Mouse (Mus musculus) myocyte (in vitro differentiated cells): ENCODE data around the gene Afg1l. TPM values are rescaled to one million over a fixed set of nuclear protein-coding genes. Genes with fewer than 3 reads are reported as not detected.

Source experiments
- H3K27me3 ChIP-seq: one replicate; pipeline ENCODE4 v1.6.1; 2011; ENCODE audit not compliant: control insufficient read depth, insufficient read depth, insufficient read length
- H3K36me3 ChIP-seq: one replicate; pipeline ENCODE4 v1.6.1; 2011; ENCODE audit not compliant: control insufficient read depth, insufficient read depth
- H3K4me2 ChIP-seq: one replicate; pipeline ENCODE4 v1.6.1; 2011; ENCODE audit warnings: low read depth, control low read depth
- H3K4me3 ChIP-seq: one replicate; pipeline ENCODE4 v1.5.1; 2011; ENCODE audit warnings: mild to moderate bottlenecking, control low read depth, moderate library complexity
- H3K79me2 ChIP-seq: one replicate; pipeline ENCODE4 v1.6.1; 2011; ENCODE audit not compliant: control insufficient read depth, insufficient read depth
- H3ac ChIP-seq: one replicate; pipeline ENCODE4 v1.6.1; 2011; ENCODE audit not compliant: control insufficient read depth, insufficient read length
- CEBPB ChIP-seq: IDR thresholded peaks from 2 replicates; pipeline ENCODE4 v1.6.1; 2011; ENCODE audit warnings: mild to moderate bottlenecking, moderate library complexity; ENCODE audit not compliant: poor library complexity, insufficient read depth, severe bottlenecking
- E2F4 ChIP-seq: IDR thresholded peaks from one replicate; pipeline ENCODE4 v1.6.1; 2011; ENCODE audit warnings: mild to moderate bottlenecking, control low read depth, moderate library complexity; ENCODE audit not compliant: insufficient read depth
- MAX ChIP-seq: IDR thresholded peaks from one replicate; pipeline ENCODE4 v1.6.1; 2011; ENCODE audit warnings: low read depth, mild to moderate bottlenecking, control low read depth
- MYOD1 ChIP-seq, 3 experiments: IDR thresholded peaks; one replicate each; pipeline ENCODE4 v1.6.1; 2011; ENCODE audit warnings: control low read depth in 2 of 3, low read depth in 2 of 3, mild to moderate bottlenecking in 2 of 3, moderate library complexity in 1 of 3; ENCODE audit not compliant: insufficient read length in 2 of 3, control insufficient read depth in 1 of 3
- MYOG ChIP-seq, 3 experiments: IDR thresholded peaks; one replicate each; pipeline ENCODE4 v1.6.1; 2011; ENCODE audit warnings: control low read depth in 2 of 3, low read depth in 2 of 3, mild to moderate bottlenecking in 2 of 3; ENCODE audit not compliant: insufficient read length in 2 of 3, control insufficient read depth in 1 of 3, insufficient read depth in 1 of 3
- POLR2A ChIP-seq: IDR thresholded peaks from one replicate; pipeline ENCODE4 v1.6.1; 2011; ENCODE audit warnings: low read depth, mild to moderate bottlenecking, control low read depth, moderate library complexity; ENCODE audit not compliant: insufficient read length
- POLR2AphosphoS2 ChIP-seq: IDR thresholded peaks from one replicate; pipeline ENCODE4 v1.6.1; 2011; ENCODE audit warnings: low read depth, control low read depth; ENCODE audit not compliant: insufficient read length
- REST ChIP-seq: IDR thresholded peaks from one replicate; pipeline ENCODE4 v1.6.1; 2011; ENCODE audit warnings: mild to moderate bottlenecking, control low read depth, moderate library complexity; ENCODE audit not compliant: insufficient read depth, insufficient read length
- SRF ChIP-seq: IDR thresholded peaks from one replicate; pipeline ENCODE4 v1.6.1; 2011; ENCODE audit warnings: low read depth; ENCODE audit not compliant: control insufficient read depth, insufficient read length
- TCF12 ChIP-seq: IDR thresholded peaks from one replicate; pipeline ENCODE4 v1.6.1; 2011; ENCODE audit warnings: mild to moderate bottlenecking, control low read depth; ENCODE audit not compliant: poor library complexity, insufficient read depth, severe bottlenecking
- TCF3 ChIP-seq: IDR thresholded peaks from one replicate; pipeline ENCODE4 v1.6.1; 2011; ENCODE audit warnings: low read depth, control low read depth; ENCODE audit not compliant: insufficient read length
- USF1 ChIP-seq: IDR thresholded peaks from one replicate; pipeline ENCODE4 v1.6.1; 2011; ENCODE audit warnings: low read depth, mild to moderate bottlenecking, control low read depth, moderate library complexity
- polyA plus RNA-seq: library from polyadenylated mRNA; unstranded; fragments of >200 nt; fragmentation: generic; extraction: Trizol; gene quantifications from one replicate; pipeline ENCODE4 v1.2.1, GENCODE M21; 2012; ENCODE audit warnings: missing spikeins

The Afg1l gene
- polyA plus RNA-seq, 1 experiment, result 6.5 TPM

DNA sequence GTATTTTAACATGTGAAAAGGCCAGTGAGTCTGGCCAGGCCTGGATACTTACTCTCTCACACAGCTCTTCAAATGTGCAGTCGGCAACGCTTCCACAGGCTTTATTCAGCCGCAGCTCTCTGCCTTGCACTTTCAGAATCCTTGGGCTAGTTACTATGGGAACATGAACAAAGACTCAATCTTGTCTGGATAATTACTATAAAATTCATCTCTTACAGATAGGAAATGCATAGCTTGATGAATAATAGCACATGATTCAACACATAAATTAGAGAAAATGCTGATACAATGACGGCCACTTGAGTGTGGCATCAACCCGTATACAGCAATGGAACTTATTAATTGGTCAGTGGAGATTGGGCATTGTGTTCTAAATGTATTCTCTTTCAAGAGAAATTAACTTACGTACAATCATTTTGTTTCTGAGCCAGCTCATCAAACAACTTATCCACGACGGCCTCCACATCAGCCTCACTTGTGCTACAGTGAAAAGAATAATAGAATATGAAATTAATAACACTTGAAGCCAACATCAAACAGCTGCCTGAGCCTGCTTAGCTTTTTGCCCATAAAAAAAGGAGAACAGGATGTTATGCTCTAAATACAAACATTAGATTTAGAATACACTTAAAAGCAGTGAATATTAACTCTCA lies 138.5 kb downstream of the Afg1l start:
- Histone ChIP-seq H3K4me3 (no peak overlapping the region), H3K27me3 (no peaks in the 10 kb centered on the region), H3ac (no peak overlapping the region), H3K36me3 (peaks cover 4% of the 10 kb centered on the region), H3K79me2 (no peaks in the 10 kb centered on the region), H3K4me2 (no peak overlapping the region)
- no peak for TF ChIP-seq CEBPB
- TF ChIP-seq REST, result no peak
- no peak for TF ChIP-seq SRF
- TF ChIP-seq MAX, result no peak
- TF ChIP-seq USF1, result no peak
- TF ChIP-seq MYOG (IDR thresholded peaks at IDR 0.05; ENCODE audit: control insufficient read depth in 1 of 3, insufficient read depth in 1 of 3, insufficient read length in 2 of 3, low read depth in 2 of 3), result no peak
- no peak for TF ChIP-seq POLR2AphosphoS2
- TF ChIP-seq TCF3, result no peak
- TF ChIP-seq POLR2A, result no peak

DNA sequence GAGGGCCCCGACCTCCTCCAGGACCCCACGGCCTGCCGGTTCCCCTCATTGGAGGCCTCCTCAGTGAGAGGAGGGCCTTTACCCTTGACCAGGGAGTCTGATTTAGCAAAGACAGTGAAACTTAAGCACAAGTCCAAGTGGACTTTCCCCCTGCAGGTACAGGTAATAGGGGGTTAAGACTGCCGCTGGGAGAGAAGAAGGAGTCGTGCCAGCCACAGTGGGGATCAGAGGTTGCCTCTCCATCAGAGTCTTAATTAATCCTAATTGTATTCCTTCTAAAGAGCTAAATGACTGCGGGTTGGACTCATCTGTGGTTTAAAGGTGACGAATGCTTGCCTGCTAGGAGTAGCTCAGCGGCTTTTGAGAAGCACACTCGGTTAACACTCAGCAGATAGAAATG lies 139.9 kb downstream of the Afg1l start:
- Histone ChIP-seq H3K36me3 (peaks cover 4% of the 10 kb centered on the region), H3K27me3 (no peaks in the 10 kb centered on the region), H3K79me2 (no peaks in the 10 kb centered on the region), H3ac (no peak overlapping the region), H3K4me2 (no peak overlapping the region), H3K4me3 (no peak overlapping the region)
- TF ChIP-seq MYOG (IDR thresholded peaks at IDR 0.05; ENCODE audit: control insufficient read depth in 1 of 3, insufficient read depth in 1 of 3, insufficient read length in 2 of 3, low read depth in 2 of 3) (no peak), REST (no peak), TCF3 (no peak)

DNA sequence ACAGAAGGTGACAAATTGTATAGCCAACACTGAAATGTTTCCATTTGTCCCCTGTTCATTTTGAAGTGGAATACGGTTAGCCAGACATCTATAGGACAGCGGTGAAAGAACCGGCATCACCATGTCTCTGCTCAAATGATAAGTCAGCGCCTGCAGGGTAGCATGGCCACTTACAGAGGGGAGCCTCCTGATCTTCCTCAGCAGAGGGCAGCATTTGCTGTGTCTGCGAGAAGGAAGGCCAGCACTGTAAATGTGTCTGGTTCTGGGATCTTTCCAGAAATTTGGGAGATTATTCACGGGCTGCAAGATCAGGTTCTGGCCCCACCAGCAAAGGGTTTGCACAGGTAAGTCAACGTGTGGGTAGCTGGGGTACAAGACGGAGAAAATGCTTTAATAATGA lies 150.8 kb downstream of the Afg1l start:
- no peaks in the 10 kb centered on the region for H3K79me2 ChIP-seq
- no peak overlapping the region for H3K4me3 ChIP-seq
- H3ac ChIP-seq, result no peak overlapping the region
- no peaks in the 10 kb centered on the region for H3K36me3 ChIP-seq
- H3K4me2 ChIP-seq, result no peak overlapping the region
- TF ChIP-seq E2F4, result no peak
- TF ChIP-seq USF1, result no peak
- TF ChIP-seq MAX, result no peak
- H3K27me3 ChIP-seq, result no peaks in the 10 kb centered on the region

DNA sequence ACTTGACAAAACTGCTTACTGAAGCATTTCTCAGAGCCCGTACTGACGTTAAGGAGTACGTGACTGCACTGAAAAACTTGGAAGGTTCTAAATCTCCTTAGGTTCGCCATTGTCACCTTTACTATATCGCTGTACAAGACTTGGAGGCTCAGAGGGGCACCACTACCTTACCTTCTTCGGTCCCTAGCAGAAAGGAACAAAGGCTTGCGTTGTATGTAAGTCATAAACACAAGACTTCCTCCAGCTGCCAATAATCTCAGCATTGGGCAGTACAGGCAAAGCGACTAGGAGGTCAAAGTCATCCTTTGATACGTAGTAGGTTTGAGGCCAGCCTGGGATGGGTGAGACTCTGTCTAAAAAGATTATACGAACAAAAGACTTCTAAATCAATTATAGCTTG lies 153.1 kb downstream of the Afg1l start:
- Histone ChIP-seq H3ac (no peak overlapping the region), H3K4me3 (no peak overlapping the region), H3K27me3 (no peaks in the 10 kb centered on the region), H3K79me2 (no peaks in the 10 kb centered on the region), H3K4me2 (no peak overlapping the region), H3K36me3 (no peaks in the 10 kb centered on the region)
- TF ChIP-seq E2F4 (no peak), TCF12 (no peak), MYOG (IDR thresholded peaks at IDR 0.05; ENCODE audit: control insufficient read depth in 1 of 3, insufficient read depth in 1 of 3, insufficient read length in 2 of 3, low read depth in 2 of 3) (no peak), MYOD1 (IDR thresholded peaks at IDR 0.05; ENCODE audit: control insufficient read depth in 1 of 3, insufficient read length in 2 of 3, low read depth in 2 of 3) (no peak)

DNA sequence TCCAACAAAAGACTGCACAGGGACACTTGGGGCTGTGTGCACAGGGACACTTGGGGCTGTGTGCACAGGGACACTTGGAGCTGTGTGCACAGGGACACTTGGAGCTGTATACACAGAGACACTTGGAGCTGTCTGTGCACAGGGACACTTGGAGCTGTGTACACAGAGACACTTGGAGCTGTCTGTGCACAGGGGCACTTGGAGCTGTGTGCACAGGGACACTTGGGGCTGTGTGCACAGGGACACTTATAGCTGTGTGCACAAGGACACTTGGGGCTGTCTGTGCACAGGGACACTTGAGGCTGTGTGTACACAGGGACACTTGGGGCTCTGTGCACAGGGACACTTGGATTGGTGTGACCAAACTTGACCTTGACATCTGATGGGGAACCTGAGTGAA lies 154.4 kb downstream of the Afg1l start:
- no peak overlapping the region for H3K4me2 ChIP-seq
- TF ChIP-seq USF1 (no peak), REST (no peak), CEBPB (no peak), E2F4 (no peak), POLR2A (no peak), TCF3 (no peak), MYOG (IDR thresholded peaks at IDR 0.05; ENCODE audit: control insufficient read depth in 1 of 3, insufficient read depth in 1 of 3, insufficient read length in 2 of 3, low read depth in 2 of 3) (no peak)
- no peaks in the 10 kb centered on the region for H3K79me2 ChIP-seq
- no peaks in the 10 kb centered on the region for H3K36me3 ChIP-seq
- no peak overlapping the region for H3ac ChIP-seq
- H3K4me3 ChIP-seq, result no peak overlapping the region
- no peaks in the 10 kb centered on the region for H3K27me3 ChIP-seq

DNA sequence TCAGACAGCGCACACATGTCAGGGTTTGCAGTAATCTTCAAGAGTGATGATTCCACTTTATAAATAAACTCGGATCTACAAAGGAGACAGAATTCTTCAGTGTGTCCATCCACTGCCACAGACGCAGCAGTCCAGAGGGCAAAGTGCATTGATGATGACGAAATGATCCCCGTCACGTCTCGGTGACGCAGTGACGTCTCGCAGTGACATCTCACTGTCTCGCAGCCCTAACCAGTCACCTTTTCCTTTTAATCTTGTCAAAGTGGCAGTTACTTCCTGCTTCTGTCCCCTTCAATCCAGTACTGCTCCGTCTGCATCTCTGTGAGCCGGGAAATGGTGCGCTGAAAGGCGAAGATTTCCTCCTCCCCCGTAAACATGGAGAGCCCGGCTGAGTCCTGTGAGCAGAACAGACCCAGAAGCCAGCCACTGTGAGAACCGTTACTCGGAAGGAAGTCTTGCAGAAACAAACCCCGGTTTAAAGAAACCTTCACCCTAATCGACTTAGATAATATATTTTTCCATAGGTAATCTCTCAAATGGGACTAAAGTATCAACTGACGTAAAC lies 165.1 kb downstream of the Afg1l start:
- no peak for TF ChIP-seq REST
- no peak for TF ChIP-seq TCF3
- TF ChIP-seq E2F4, result no peak
- no peak for TF ChIP-seq MYOG (IDR thresholded peaks at IDR 0.05; ENCODE audit: control insufficient read depth in 1 of 3, insufficient read depth in 1 of 3, insufficient read length in 2 of 3, low read depth in 2 of 3)
- no peaks in the 10 kb centered on the region for H3K36me3 ChIP-seq
- H3K4me3 ChIP-seq, result no peak overlapping the region
- H3K27me3 ChIP-seq, result no peaks in the 10 kb centered on the region
- no peaks in the 10 kb centered on the region for H3K79me2 ChIP-seq
- no peak overlapping the region for H3ac ChIP-seq
- no peak overlapping the region for H3K4me2 ChIP-seq
